Mouse (Mus musculus): Measurements from ENCODE around the gene Ptprk.

The Ptprk gene

DNA sequence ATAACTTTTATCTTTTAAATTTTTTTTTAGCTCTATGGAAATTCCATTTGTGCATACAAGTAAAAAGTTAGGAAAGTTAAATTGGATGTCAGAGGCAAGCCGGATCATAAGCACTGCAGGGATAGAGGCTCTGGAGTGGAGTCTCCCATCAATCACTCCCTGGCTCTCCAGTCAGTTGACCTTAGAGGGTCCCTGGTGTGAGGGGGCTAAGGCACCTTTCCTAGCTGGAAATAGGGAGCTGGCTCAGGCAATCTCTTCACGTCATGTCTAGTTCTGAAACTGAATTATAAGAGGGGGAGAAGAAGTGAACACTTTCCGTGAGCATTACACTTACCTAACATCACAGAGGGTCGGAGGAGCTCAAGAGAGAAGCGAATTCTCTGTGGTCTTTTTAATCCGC lies 110.1 kb downstream of the Ptprk start:
- DNase-seq (ENCODE audit: low spot score in 2 of 2): no peak

DNA sequence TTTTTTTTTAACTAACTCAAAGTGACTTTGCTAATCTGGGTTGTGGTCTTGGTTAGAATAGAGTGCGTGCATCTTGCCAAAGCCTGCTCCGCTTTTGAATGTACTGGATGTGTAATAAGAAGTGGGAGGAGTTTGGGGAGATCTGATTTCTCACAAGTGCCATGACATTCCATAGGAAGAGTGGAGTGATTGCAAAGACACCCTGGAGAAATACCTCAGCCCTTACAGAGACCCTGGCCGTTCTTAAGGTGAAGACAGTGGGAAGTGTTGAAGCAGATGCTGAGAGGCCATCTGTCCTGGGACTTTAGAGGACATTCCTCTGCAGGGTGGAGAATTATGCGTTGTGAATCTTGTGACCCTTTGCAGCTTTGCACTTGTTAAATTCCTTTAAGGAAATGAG lies 110.7 kb downstream of the Ptprk start:
- no peak for DNase-seq (ENCODE audit: low spot score in 2 of 2)

DNA sequence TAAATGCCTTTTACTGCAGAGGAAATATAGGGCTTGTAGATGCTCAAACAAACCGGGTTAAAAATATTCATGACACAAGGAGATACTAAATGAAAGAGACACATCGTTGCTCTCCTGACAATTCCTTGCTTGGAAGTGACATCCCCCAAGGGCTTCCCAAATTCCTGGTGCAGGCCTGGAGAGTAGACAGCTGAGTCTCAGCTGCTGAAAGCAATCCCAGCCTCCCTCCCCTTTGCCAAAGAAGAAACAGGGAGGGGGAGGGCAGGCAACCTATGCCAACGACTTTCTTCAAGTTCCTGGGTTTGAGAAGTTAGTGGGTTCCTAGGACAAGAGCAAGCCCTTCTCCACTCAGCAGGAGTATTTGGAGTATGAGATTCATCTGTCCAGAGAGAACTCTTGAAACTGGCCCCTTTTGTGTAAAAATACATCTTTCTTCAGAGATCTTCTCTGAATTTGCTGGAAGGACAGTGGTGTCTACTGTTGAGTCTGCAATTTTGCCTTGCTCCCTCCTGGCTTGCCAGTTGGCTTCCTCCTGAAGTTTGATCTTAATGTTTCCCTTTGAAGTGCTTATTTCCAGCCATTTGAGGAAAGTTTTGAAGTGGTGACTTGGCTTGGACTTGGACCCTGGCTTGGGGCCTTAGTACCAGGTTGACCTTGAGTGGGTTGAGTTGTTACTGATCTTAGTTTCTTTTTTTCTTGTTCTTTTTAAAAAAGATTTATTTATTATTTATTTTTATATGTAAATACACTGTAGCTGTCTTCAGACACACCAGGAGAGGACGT lies 111.6 kb downstream of the Ptprk start:
- no peak for DNase-seq (ENCODE audit: low spot score in 2 of 2)

DNA sequence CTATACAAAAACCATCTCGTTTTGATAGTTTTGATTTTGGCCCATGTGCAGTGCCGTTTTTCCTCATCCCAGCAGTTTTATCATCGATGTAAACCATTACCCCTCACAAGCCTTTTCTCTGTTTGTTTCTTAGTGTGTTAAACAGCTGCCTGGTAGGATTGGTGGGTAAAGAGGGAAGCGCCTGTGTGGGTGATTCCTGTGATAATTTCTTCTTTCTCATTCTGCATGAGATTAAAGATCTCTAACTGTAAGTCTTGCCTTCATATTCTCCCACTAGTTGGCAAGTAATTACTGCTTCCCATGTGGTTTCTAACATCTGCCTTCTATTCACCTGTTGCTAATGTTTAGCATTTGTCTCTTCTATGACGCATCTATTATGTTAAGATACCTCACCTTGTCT lies 116.8 kb downstream of the Ptprk start:
- DNase-seq (ENCODE audit: low spot score in 2 of 2): no peak

DNA sequence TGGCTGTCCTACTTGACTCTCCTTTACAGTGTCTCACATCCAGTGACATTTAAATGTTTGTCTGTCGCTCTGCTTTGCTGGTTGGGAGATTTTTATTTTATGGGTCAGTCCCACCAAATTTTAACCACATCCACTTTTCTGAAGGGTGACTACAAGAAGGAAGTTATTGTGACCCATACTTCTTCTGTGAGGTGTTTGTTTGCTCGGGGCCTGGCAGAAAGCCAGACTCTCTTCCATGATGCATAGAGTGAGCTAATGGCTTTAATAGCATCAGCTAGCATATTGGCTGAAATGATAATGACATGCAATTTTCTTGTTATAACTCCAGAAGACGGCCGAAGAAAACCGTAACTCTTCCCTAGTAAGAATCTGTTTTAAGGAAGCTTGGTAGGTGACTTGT lies 119.0 kb downstream of the Ptprk start:
- no peak for DNase-seq (ENCODE audit: low spot score in 2 of 2)

DNA sequence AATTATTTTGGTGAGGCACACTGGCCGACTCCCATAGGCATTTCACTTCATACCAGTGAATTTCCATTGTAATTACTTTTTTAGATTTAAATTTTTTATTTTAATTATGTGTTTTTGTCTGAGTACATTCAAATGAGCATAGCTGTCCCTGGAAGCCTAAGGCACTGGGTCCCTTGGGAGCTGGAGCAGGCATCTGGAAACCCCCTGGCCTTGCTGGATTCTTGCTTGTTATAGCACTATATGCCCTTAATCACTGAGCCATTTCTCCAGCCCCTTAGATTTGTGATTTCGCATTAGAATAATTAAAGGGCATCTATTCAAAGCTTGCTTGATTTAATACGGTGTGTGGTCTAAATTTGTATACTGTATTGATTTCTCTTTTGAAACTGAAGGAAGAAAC lies 126.0 kb downstream of the Ptprk start:
- DNase-seq (ENCODE audit: low spot score in 2 of 2): no peak

DNA sequence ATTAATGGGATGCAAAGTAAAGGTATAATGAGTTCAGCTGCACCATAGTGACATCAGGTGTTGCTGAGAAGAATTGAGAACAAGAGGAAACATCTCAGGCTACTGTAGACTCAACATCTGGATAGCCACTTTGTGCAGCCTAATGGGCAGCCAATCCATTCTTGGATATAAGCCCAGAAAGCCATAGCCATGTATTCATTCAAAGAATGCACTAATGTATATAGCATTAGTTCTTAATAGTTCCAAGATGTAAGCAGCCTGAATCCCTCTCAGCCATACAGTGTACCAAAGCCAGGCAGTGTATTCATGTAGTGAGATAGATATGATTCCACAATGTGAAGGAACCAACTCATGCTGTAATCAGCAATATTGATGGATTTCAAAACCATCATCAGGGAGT lies 134.8 kb downstream of the Ptprk start:
- no peak for DNase-seq (ENCODE audit: low spot score in 2 of 2)

DNA sequence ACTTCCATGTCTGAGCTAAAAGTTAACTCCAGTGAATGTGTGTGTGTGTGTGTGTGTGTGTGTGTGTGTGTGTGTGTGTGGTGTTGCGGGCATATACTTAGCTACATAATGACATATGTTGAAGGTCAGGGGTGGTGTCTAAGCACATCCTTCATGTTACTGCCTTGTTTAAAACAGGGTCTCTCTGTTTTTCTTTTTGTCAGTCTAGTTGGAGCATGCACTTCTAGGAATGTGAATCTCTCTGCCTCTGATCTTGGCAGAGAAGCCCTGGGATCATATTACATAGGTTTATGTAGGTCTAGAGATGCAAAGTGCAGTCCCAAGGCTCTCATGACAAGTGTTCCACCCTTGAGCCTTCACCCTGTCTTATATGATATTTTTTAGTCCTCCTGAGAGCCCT lies 137.5 kb downstream of the Ptprk start:
- no peak for DNase-seq (ENCODE audit: low spot score in 2 of 2)

DNA sequence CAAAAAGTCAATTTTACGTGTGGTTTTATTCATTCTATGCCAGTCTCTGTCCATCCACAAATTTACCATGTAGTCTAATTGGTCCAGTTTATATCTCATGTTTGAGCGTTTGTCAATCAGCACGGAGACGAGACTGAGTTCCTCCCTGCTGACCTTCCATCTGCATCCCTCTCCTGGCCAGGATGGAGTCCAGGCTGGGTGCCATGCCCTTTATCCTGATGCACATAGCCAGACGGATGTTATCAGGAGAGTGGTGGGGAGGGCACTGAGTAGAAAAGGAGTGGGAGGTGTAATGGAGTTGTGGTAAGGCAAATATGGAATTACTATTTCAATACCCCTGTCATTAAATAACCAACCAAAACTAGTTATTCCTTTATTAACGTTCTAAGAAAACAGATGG lies 140.5 kb downstream of the Ptprk start:
- DNase-seq (ENCODE audit: low spot score in 2 of 2): no peak

DNA sequence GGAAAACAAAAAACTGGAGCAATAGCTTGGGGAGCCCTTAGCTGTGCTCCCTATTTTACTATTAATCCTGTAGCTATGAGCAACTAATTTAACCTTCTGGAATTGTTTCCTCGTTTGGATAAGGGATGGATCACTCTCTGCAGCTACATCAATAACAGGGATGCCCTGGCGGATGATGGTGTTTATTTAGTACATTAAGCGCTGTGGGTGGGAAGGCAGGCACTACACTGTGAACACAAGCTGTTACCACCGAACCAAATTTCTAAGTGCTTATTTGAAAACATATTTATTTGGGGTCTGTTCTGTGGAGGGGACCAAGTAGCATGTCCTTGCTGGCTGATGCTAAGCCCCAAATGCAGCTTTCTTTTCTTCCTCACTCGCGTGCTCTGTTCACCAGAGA lies 149.0 kb downstream of the Ptprk start:
- no peak for DNase-seq (ENCODE audit: low spot score in 2 of 2)

DNA sequence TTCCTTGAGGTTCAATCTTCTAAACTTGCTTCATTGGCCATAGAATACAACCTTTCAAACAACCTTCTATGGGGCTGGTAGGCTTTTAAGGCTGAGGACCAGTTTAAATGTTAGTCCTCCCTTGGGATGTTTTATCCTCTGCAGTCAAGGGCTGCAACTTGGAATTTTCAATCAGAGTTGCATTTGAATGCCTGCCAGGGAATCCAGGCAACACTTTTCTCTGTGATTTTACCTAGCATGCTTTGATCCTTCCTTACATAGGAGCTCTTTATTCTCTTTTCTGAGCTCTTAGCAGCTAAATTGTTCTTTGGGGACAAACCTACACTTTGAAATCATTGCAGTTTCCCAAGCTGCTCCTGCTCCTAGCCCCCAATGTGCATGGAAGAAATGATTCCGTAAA lies 149.8 kb downstream of the Ptprk start:
- DNase-seq (ENCODE audit: low spot score in 2 of 2): no peak

DNA sequence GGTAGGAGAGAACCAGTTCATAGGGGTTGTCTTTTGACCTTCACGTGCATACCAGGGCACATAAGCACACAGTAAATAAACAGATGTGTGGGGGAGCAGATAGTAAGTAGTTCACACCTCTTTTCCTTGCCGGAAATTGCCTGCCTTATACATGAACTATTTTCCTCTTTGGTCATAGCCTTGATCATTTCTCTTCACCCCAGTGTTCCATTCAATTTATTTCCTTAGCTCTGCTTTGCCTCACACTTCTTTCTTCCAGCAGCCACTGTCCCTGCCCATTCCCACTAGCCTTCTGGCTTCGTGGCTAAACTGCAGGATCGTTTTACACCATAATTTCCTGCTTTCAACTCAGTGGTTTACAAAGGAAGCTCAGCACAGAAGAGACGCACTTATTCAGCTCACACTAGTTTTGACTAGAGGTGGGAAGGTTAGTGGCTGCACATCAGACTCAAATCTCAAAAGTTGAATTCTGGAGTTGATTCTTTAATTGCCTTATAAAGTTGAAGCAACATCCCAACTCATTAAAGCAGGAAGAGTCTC lies 151.0 kb downstream of the Ptprk start:
- DNase-seq (ENCODE audit: low spot score in 2 of 2): no peak

DNA sequence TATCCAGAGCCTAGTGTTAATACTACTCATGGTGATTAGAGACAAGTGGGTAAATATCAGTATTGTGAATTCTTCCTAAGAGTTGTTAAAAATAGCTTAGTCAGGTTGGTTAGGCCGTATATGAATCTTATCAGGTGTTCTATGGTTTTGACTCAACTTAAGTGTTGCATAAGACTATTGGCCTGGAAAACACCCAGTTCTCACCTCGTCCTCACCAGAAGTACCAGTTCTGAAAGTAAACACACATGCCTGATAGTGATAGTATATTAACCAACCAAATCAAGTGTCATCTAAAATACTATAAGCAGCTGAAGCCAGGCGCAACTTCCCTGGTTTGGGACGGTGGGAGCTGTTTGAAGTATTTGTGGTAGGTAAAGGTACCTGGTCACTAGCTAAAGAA lies 153.1 kb downstream of the Ptprk start:
- peak; percentile 4 to 6 for DNase-seq (ENCODE audit: low spot score in 2 of 2)

DNA sequence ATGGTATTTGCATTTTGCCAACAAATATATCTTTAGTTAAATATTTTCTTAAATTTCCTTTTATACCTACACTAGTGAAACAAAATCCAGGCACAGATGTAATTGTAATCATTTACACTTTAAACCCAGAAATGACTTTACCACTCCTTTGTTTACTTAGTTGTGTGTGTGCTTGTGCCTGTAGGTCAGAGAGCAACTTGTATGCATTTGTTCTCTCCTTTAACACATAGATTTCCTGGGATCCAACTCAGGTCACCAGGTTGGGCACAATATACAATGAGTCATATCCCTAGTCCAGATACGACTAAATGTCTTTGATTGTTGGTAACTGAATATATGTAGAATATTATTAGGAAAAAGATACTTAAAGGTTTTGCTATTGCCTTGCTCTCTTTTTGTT lies 153.6 kb downstream of the Ptprk start:
- no peak for DNase-seq (ENCODE audit: low spot score in 2 of 2)

DNA sequence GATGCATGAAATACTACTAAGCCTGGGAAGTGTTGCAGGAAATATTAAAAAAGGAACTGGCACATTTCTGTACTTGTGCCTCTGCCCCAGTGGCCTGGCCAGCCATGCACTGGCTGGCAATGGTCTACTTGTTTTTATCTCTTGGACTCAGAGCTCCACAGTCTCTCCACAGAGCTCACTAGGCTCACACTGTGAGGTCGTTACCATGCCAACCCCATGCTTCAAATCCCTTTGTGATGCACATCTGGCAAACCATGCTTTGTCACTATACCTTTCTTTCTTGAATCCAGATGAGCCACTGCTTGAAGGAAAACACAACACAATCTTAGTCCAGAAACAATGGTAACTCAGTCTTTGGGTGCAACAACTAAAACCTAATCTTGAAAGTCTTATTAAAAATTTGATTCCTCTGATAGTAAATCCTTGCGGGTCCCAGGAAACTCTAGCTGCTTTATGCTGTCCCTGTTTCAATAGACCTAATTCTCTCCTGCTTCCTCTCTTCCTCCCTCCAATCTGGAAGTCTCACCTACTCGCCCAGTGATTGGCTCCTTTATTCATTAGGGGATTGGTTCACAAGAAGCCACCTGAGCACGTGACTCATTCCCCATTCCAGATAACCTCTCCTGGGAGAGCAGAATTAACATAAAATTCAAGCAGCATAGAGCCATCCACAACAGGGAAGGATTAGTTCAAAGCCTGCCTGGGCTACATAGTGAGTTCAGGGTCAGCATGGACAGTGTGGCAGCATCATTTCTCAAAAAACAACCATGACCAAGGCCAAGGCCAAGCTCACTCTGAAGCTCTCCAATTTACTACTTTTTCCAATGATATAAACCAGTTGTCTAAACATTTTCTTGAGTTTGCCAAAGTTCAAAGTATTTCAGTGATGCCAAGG lies 157.9 kb downstream of the Ptprk start:
- no peak for DNase-seq (ENCODE audit: low spot score in 2 of 2)

DNA sequence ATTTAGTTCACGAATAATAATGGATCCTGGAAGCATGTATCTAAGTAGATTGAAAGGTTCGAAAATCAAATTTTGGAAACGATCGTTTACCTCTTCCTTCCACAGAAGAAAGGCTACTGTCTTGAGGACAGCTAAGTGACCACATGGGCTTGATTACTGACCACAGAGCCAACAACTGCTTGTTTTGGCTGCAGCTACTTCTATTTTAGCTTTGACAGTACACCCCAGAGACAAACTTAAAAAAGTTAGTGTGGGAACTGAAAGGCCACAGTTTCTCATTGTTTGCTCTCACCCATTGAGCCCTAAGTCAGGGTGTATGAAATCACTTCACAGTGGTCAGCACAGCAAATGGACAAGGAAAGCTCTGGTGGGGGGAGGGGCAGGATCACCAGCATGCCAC lies 174.4 kb downstream of the Ptprk start:
- no peak for DNase-seq (ENCODE audit: low spot score in 2 of 2)

DNA sequence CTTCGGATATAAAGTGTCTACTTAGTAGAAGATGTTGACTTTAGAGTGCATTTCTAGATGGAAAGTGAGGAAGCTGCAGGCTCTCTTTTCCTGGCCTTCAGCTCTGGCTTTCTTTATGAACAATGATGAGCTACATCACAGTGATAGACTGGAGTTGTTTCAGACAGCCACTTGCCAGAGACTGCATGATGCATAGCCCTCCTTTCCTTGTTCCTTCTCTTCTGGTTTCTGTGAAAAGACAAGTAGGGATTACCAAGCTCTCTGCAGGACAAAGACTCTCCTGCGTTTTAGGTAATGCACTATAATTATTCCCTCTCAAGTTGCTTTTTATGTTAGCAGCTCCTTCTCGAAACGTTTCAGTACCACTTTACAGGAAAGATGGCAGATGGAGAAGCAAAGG lies 176.8 kb downstream of the Ptprk start:
- DNase-seq (ENCODE audit: low spot score in 2 of 2): no peak

DNA sequence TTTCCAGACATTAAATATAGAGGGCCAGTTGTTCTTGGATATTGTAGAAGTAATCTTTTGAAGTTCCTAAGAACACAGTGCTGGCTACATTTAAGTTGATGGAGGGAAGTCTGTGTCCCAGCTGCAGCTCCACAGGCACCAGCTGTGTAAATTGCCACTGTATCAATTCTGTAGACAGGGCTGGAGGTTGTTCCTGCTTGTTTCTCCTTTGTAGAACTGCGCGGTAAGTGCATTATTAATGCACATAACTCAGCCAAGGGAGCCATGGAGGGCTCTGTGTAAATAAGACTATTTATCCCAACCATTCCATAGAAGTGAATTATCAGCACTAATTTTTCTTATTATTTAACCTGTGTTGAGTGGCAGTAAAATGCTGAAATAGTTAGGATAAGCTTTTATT lies 186.0 kb downstream of the Ptprk start:
- no peak for DNase-seq (ENCODE audit: low spot score in 2 of 2)

DNA sequence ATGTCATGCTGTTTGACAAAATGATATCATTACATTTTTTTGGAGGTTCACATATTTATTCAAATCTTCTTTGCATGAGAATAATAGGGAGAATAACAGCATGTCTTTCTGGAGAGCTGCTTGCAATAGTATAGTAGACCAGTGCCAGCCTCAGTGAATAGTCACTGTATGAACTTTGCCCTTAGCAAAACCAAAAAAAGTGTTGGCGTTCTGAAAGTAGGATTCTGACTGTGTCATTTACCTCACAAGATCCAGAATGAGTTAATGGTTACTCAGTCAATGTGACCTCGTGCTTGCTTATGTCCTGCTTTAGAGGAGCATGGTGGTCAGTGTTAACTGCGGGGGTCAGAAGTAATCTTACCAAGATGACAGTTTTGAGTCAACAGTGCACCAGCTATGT lies 187.5 kb downstream of the Ptprk start:
- DNase-seq (ENCODE audit: low spot score in 2 of 2): no peak

DNA sequence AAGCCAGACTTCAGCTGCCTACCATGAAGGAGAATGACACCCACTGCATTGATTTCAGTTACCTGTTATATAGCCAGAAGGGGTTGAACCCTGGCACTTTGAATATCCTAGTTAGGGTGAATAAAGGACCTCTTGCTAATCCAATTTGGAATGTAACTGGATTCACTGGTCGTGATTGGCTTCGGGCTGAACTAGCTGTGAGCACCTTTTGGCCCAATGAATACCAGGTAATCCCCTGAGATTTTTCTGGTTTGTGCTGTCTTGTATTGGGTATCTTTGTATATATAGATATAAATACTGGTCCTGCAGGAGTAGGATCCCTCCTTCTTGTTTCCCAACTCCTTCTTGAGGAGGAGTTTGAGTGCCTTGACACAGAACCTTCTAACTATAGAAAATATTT lies 188.9 kb downstream of the Ptprk start:
- DNase-seq (ENCODE audit: low spot score in 2 of 2): no peak

DNA sequence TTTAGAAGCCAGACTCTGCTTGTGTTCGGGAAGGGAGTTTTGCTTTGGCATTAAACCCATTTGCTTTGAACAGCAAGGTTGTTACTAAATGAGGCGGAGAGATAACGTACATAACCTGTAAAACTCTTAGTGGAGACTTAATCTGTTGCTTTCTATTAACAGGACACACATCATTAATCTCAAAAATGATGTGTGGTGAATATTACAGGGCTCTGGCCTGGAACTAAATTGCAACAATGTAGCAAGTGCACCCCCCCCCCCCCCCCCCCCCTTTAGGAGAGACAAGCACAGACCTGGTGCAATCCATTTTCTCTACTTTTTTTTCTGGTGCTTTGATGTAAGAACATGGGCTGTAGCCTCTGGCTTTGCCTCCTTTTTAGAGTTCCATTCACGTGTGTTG lies 195.7 kb downstream of the Ptprk start:
- no peak for DNase-seq (ENCODE audit: low spot score in 2 of 2)

DNA sequence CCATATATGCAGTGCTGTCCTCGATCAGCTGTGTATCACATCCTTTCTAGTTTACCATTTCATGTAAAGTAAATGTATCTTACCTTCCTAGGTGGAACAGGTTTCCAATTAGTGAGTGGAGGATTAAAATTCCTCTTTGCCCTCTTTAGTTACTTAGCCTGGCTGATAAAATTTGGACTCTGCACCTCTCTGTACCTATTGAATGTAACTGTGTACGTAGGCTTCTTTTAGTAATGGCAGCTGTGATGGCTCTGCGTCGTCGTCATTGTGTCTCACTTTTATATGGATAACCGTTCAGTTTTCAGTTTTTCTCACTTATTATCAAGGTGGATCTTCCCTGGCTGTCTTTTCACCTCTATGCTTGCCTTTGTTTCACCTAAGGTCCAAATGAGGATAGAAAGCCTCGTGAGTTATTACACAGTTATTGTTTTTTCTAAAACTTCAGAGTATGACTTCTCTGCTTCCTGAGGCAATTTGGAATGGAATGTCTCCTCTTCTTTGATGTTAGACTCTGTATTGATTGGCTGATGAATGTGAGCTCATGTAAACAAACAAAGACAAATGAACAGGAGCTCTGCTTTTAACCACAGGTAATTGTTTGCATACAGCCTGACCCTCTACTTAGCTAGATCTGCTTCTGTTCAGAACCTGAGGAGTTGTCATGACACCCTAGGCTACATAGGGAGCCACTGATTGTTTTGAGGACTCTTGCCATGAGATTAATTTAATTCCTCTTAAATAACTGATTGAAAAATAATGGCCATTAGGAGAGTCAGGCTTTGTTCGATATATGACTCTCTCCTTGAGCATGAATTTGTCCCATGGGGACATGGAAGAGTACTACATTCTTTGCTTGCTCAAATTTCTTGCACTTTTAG lies 197.3 kb downstream of the Ptprk start:
- no peak for DNase-seq (ENCODE audit: low spot score in 2 of 2)

All from urinary bladder, postnatal 36 days (tissue).